Mouse (Mus musculus) C2C12 (cell line): ENCODE data around the gene Dnaaf3. TPM values are rescaled to one million over a fixed set of nuclear protein-coding genes. Genes with fewer than 3 reads are reported as not detected.
"Not testable (repeated sequence)": the region's sequence is repeated elsewhere in the genome, so short reads cannot be mapped to it uniquely, and the experiment has no call there.

Experiments
- H3K27me3 ChIP-seq: one replicate; pipeline ENCODE4 v1.6.1; 2011; ENCODE audit not compliant: control insufficient read depth, insufficient read depth, insufficient read length
- H3K36me3 ChIP-seq: one replicate; pipeline ENCODE4 v1.6.1; 2011; ENCODE audit not compliant: control insufficient read depth, insufficient read depth
- H3K4me3 ChIP-seq: one replicate; pipeline ENCODE4 v1.5.1; 2011; ENCODE audit warnings: mild to moderate bottlenecking, control low read depth; ENCODE audit not compliant: poor library complexity, insufficient read depth, severe bottlenecking
- H3K79me2 ChIP-seq: one replicate; pipeline ENCODE4 v1.6.1; 2011; ENCODE audit not compliant: control insufficient read depth, insufficient read depth
- H3K79me3 ChIP-seq: one replicate; pipeline ENCODE4 v1.6.1; 2011; ENCODE audit warnings: low read depth, control low read depth
- H3ac ChIP-seq: one replicate; pipeline ENCODE3; 2011; ENCODE audit warnings: low read depth; ENCODE audit not compliant: control insufficient read depth, insufficient read length
- CEBPB ChIP-seq: IDR thresholded peaks from one replicate; pipeline ENCODE4 v1.6.1; 2011; ENCODE audit warnings: low read depth, mild to moderate bottlenecking, control low read depth, moderate library complexity
- CTCF ChIP-seq: IDR thresholded peaks from one replicate; pipeline ENCODE4 v1.5.1; 2011; ENCODE audit not compliant: control insufficient read depth, insufficient read depth, insufficient read length
- FOSL1 ChIP-seq: IDR thresholded peaks from one replicate; pipeline ENCODE4 v1.8.0; 2011; ENCODE audit warnings: mild to moderate bottlenecking, low read length; ENCODE audit not compliant: poor library complexity, insufficient read depth, severe bottlenecking
- MAX ChIP-seq: IDR thresholded peaks from one replicate; pipeline ENCODE4 v1.6.1; 2011; ENCODE audit warnings: mild to moderate bottlenecking, control low read depth
- MYOD1 ChIP-seq: IDR thresholded peaks from one replicate; pipeline ENCODE4 v1.6.1; 2011; ENCODE audit warnings: low read depth; ENCODE audit not compliant: control insufficient read depth, insufficient read length
- MYOG ChIP-seq: IDR thresholded peaks from one replicate; pipeline ENCODE4 v1.6.1; 2011; ENCODE audit not compliant: control insufficient read depth, insufficient read length; ENCODE audit errors: extremely low read depth
- USF1 ChIP-seq: IDR thresholded peaks from one replicate; pipeline ENCODE4 v1.6.1; 2011; ENCODE audit warnings: low read depth, mild to moderate bottlenecking, control low read depth, moderate library complexity
- long read RNA-seq, 2 experiments: library from polyadenylated mRNA; unstranded; transcript quantifications; one replicate each; pipeline ENCODE4 v2.0.0; 2019 to 2020
- polyA plus RNA-seq: library from polyadenylated mRNA; unstranded; fragments of >200 nt; fragmentation: generic; extraction: Trizol; gene quantifications from one replicate; pipeline ENCODE4 v1.2.1, GENCODE M21; 2012; ENCODE audit warnings: missing spikeins

Gene Dnaaf3
- 1.4 TPM for polyA plus RNA-seq
- long read RNA-seq, experiment 1, partial matches to known transcripts, result 1 of 1 reads
- long read RNA-seq, experiment 1, other reads (novel, unspliced or antisense), result 0 of 1 reads
- long read RNA-seq, experiment 2, partial matches to known transcripts, result 0 of 1 reads
- long read RNA-seq, experiment 2, other reads (novel, unspliced or antisense), result 0 of 1 reads

GRCm38 (mm10) chr7:4532005-4532729 lies at the start of gene Dnaaf3:
Gene Dnaaf3 (minus strand): TSS chr7:4532453.
- Histone ChIP-seq H3K4me3 (no peak within 1 kb of the TSS), H3K79me2 (no peaks in the 10 kb centered on the region), H3ac (no peak within 1 kb of the TSS), H3K79me3 (no peaks in the 10 kb centered on the region), H3K27me3 (no peaks in the 10 kb centered on the region), H3K36me3 (no peaks in the 10 kb centered on the region)
- no peak for TF ChIP-seq MYOG
- no peak for TF ChIP-seq CEBPB
- no peak for TF ChIP-seq FOSL1
- TF ChIP-seq MYOD1, result no peak
- no peak for TF ChIP-seq USF1
- no peak for TF ChIP-seq CTCF
- no peak for TF ChIP-seq MAX

DNA sequence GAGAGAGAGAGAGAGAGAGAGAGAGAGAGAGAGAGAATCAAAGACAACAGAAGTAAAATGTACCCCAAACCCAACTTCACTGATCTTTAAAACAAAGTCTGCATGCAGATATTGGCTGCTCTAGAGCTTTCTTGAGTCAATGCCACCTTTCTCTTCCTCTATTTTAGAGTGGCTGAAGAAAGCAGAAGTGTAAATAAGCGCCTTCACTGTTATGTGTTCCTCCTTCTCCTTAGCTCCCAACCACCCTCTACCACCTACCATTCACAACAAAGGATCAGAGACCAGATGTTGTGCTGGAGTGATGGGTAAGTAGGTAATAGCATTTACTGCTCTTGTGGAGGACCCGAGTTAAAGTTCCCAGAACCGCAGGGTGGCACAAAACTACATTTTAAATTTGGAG lies 49.2 kb upstream of the Dnaaf3 start:
- not testable (repeated sequence) for H3K79me3 ChIP-seq, H3ac ChIP-seq, H3K79me2 ChIP-seq, H3K27me3 ChIP-seq, H3K4me3 ChIP-seq, H3K36me3 ChIP-seq

GRCm38 (mm10) chr7:4572361-4572760 lies 40.1 kb upstream of the Dnaaf3 start:
- not testable (repeated sequence) for H3K79me2 ChIP-seq, H3K36me3 ChIP-seq, H3ac ChIP-seq, H3K4me3 ChIP-seq, H3K79me3 ChIP-seq, H3K27me3 ChIP-seq

DNA sequence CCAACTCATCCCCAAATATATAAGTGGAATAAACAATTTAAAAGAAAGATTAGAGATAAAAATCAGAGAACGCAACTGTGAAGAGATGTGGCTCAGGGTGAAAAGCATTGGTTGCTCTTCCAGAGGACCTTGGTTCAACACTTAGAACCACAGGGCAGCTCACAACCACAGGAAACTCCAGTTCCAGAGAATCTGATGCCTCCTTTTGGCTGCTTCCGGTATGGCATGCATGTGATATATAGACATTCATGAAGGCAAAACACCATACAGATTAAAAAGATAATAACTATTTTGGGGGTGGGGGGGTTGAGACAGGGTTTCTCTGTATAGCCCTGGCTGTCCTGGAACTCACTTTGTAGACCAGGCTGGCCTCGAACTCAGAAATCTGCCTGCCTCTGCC lies 30.4 kb upstream of the Dnaaf3 start:
- no peaks in the 10 kb centered on the region for H3K79me3 ChIP-seq
- no peak overlapping the region for H3K4me3 ChIP-seq
- H3K79me2 ChIP-seq, result no peaks in the 10 kb centered on the region
- H3K27me3 ChIP-seq, result peaks cover 18% of the 10 kb centered on the region
- TF ChIP-seq MYOG (no peak), MAX (no peak), CTCF (no peak), CEBPB (no peak), MYOD1 (no peak), FOSL1 (no peak), USF1 (no peak)
- H3K36me3 ChIP-seq, result no peaks in the 10 kb centered on the region
- H3ac ChIP-seq, result no peak overlapping the region

DNA sequence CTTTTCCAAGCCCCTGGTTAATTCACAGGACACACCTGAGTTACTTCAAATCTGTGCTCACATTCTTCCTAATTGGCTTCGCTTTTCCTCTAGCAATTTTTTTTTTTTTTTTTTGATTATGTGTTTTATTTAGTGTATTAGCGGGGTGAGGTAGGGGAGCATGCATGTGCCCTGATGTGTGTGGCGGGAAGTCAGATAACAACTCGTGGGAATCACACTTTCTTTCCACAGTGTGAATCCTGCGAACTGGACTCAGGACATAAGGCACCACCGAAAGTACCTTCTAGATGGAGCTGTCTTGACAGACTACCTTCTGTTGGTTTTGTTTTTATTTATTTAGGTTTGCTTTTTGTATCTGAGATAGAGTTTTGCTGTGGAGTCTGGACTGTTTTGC lies 24.9 kb upstream of the Dnaaf3 start:
- Histone ChIP-seq H3K79me2 (no peaks in the 10 kb centered on the region), H3K79me3 (no peaks in the 10 kb centered on the region)
- TF ChIP-seq MYOD1 (no peak), CEBPB (no peak), CTCF (no peak), MYOG (no peak), USF1 (no peak), FOSL1 (no peak), MAX (no peak)

DNA sequence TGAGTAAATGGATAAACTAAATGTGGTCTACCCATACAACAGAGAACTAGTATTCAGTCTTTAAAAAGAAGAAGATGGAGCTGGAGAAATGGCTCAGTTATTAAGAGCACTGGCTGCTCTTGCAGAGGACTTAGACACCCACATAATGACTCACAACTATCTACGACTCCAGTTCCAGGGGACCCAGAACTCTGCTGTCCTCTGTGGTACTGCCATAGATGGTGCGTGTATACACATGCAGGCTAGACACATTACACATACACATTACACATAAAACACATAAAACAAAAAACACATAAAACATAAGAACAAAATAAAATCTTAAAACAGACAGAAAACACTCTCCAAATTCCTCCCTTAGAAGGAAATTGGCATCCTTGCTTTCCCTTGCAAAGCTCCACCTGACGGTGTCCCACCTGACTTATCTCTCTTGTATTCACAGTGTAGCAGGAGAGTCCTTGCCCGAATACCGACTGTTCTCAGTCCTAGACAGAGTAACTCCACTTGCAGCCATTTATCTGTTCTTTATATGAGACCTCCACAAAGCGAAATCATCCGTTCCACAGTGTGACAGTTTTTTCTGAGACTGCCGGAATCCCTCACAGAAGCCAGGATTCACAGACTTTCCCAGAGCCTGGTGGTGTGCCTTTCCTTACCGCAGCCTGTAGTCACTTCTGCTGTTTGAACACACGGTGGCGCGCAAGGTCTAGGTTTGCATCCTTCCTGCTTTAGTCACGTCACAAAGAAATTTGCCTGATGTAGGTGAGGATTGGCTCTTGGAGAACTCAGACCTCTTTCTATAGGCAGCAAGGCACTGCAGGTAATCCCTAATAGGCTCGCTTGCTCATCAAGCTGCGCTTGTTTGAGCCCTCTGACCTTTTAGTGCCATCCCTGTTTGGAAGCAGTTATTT lies 24.3 kb upstream of the Dnaaf3 start:
- no peaks in the 10 kb centered on the region for H3K79me3 ChIP-seq
- TF ChIP-seq MAX, result no peak
- peak; percentile 89 for TF ChIP-seq CTCF
- H3K27me3 ChIP-seq, result peaks cover 22% of the 10 kb centered on the region
- H3ac ChIP-seq, result no peak overlapping the region
- H3K79me2 ChIP-seq, result no peaks in the 10 kb centered on the region
- H3K36me3 ChIP-seq, result no peaks in the 10 kb centered on the region
- H3K4me3 ChIP-seq, result no peak overlapping the region

More for the DNA sequence above, 24.9 kb upstream of the Dnaaf3 start:
- Histone ChIP-seq H3K27me3 (peaks cover 27% of the 10 kb centered on the region), H3K36me3 (no peaks in the 10 kb centered on the region), H3ac (no peak overlapping the region), H3K4me3 (no peak overlapping the region)
